Mouse (Mus musculus) heart, embryonic 12.5 days (tissue): ENCODE measurements around the gene Ppox. TPM values are rescaled to one million over a fixed set of nuclear protein-coding genes. Genes with fewer than 3 reads are reported as not detected.

Experiments used
- ATAC-seq: fragments of 200-750 bp; cut with Nextera tagmentation; 2 replicates; pipeline ENCODE4 v1.8.0; 2017; ENCODE audit warnings: moderate TSS enrichment, moderate library complexity; ENCODE audit not compliant: insufficient number of reproducible peaks, low FRiP score
- H3K27ac ChIP-seq: fragments of 300-500 bp; sonication (generic); 2 replicates; pipeline ENCODE4 v1.5.1; 2016; ENCODE audit warnings: mild to moderate bottlenecking, moderate library complexity; ENCODE audit not compliant: poor library complexity, severe bottlenecking
- H3K27me3 ChIP-seq: fragments of 300-500 bp; sonication (generic); replicated peaks from 2 replicates; pipeline ENCODE4 v1.6.1; 2016; ENCODE audit warnings: mild to moderate bottlenecking, moderate library complexity
- H3K36me3 ChIP-seq: fragments of 300-500 bp; sonication (generic); 2 replicates; pipeline ENCODE4 v1.6.1; 2016; ENCODE audit warnings: mild to moderate bottlenecking, moderate library complexity
- H3K4me1 ChIP-seq: fragments of 300-500 bp; sonication (generic); replicated peaks from 2 replicates; pipeline ENCODE4 v1.6.1; 2016; ENCODE audit warnings: mild to moderate bottlenecking
- H3K4me2 ChIP-seq: fragments of 300-500 bp; sonication (generic); 2 replicates; pipeline ENCODE4 v1.6.1; 2016; ENCODE audit warnings: mild to moderate bottlenecking, moderate library complexity
- H3K4me3 ChIP-seq: fragments of 300-500 bp; sonication (generic); 2 replicates; pipeline ENCODE4 v1.5.1; 2016; ENCODE audit warnings: mild to moderate bottlenecking
- H3K9ac ChIP-seq: fragments of 300-500 bp; sonication (generic); 2 replicates; pipeline ENCODE4 v1.6.1; 2016; ENCODE audit warnings: mild to moderate bottlenecking, moderate library complexity
- H3K9me3 ChIP-seq: fragments of 300-500 bp; sonication (generic); replicated peaks from 2 replicates; pipeline ENCODE4 v1.6.1; 2016; ENCODE audit warnings: mild to moderate bottlenecking, moderate library complexity
- WGBS: fragments of 180-500 bp; shearing (Covaris S2); methylation state at CpG from one replicate; pipeline ENCODE4 v1.1.7; 2016; 5-methylcytosine and 5-hydroxymethylcytosine counted together
- polyA plus RNA-seq: library from polyadenylated mRNA; unstranded; fragments of >200 nt; fragmentation: Nextera tagmentation; extraction: Ambion mirVana; gene quantifications from 2 replicates; pipeline ENCODE4 v1.2.1, GENCODE M21; 2016

The Ppox gene
- polyA plus RNA-seq, 1 experiment from 2014 or later = 55.4 TPM

DNA sequence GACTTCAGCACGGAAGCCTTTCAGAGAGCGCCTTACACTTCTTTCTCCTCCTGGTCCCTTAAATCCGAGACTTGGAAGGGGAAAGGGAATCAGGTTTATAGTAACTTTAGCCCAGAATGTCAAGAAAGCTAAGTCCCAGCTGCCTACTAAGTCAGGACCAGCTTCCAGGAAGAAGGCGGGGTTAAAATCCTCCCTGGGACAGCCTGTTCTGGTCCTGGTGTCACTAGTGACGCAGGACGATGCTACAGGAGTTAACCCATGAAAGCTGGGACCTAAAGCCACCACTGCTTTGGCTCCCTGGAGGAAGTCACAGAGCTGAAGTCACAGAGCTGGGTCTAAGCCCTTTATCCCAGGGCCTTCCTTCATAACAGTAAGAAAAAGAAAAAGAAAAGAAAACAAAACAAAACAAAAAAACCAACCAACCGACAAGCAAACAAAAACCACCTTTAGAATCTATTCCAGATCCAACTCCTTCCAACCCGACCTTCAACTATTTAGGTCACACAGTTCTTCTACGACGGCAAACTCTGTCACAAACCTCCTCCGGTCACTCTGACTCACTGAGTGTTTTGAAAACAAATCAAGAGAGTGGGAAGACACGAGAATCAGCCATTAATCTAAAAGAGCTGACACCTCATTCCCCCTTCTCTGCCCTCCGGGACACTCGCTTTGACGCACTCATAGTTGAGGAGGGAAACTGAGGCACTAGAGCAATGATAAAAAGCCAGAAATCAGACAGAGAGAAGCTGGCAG lies 40.8 kb downstream of the Ppox start:
- WGBS = 75% methylated on average over 15 of the region's 15 CpGs
- Histone ChIP-seq H3K4me2 (no peak overlapping the region), H3K9ac (peak overlapping the region; percentile 32; the same call in 1 of the 2 replicates), H3K4me3 (no peak overlapping the region), H3K27me3 (no peaks in the 10 kb centered on the region), H3K36me3 (peaks cover 91% of the 10 kb centered on the region), H3K9me3 (no peaks in the 10 kb centered on the region), H3K27ac (no peak overlapping the region), H3K4me1 (peaks cover 3% of the 10 kb centered on the region; the same call in 1 of the 2 replicates)
- ATAC-seq = no peak

- WGBS = 73% methylated on average over 14 of the region's 14 CpGs
- no peak overlapping the region for H3K4me3 ChIP-seq
- H3K9ac ChIP-seq = no peak overlapping the region
- peaks cover 12% of the 10 kb centered on the region for H3K4me1 ChIP-seq
- peaks cover 95% of the 10 kb centered on the region for H3K36me3 ChIP-seq
- H3K9me3 ChIP-seq = no peaks in the 10 kb centered on the region
- no peak for ATAC-seq
- H3K27me3 ChIP-seq = no peaks in the 10 kb centered on the region
- no peak overlapping the region for H3K27ac ChIP-seq
- H3K4me2 ChIP-seq = no peak overlapping the region
Observed at GRCm38 (mm10) chr1:171238463-171238862, 42.5 kb downstream of the Ppox start.

GRCm38 (mm10) chr1:171237438-171237837 lies 43.5 kb downstream of the Ppox start:
- Histone ChIP-seq H3K4me1 (peaks cover 17% of the 10 kb centered on the region), H3K27ac (no peak overlapping the region), H3K9ac (no peak overlapping the region), H3K4me2 (no peak overlapping the region), H3K27me3 (no peaks in the 10 kb centered on the region), H3K4me3 (no peak overlapping the region), H3K36me3 (peaks cover 85% of the 10 kb centered on the region), H3K9me3 (no peaks in the 10 kb centered on the region)
- WGBS = 69% methylated on average over 6 of the region's 6 CpGs
- no peak for ATAC-seq

- no peak for ATAC-seq
- Histone ChIP-seq H3K27ac (no peak overlapping the region), H3K4me1 (peaks cover 17% of the 10 kb centered on the region), H3K9ac (no peak overlapping the region), H3K4me2 (no peak overlapping the region), H3K4me3 (no peak overlapping the region), H3K36me3 (peaks cover 68% of the 10 kb centered on the region), H3K9me3 (no peaks in the 10 kb centered on the region), H3K27me3 (no peaks in the 10 kb centered on the region)
- 61% methylated on average over 4 of the region's 4 CpGs for WGBS
Observed at GRCm38 (mm10) chr1:171235791-171236190, 45.2 kb downstream of the Ppox start.

DNA sequence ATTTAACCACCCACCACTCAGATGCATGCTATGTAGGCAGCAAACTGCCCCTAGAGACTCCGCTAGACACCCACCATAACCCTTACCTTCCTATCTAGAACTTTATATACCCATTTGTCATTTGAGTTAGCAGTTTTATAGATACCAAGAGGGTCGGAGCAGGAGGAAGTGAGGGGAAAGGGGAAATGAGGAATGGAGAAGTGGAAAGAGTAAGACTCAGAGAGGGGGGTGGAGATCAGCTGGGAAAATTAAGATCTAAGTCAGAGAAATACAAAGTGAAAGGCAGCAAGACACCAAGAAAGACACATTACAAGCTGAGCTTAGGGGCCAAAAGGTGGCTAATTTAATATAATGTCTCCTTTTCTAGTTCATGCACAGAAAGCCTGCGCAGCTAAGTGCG lies 46.4 kb downstream of the Ppox start:
- H3K4me2 ChIP-seq = no peak overlapping the region
- no peak for ATAC-seq
- peaks cover 17% of the 10 kb centered on the region for H3K4me1 ChIP-seq
- H3K9ac ChIP-seq = no peak overlapping the region
- H3K36me3 ChIP-seq = peaks cover 58% of the 10 kb centered on the region
- WGBS = 89% methylated on average over 4 of the region's 4 CpGs
- no peak overlapping the region for H3K27ac ChIP-seq
- H3K9me3 ChIP-seq = no peaks in the 10 kb centered on the region
- H3K27me3 ChIP-seq = no peaks in the 10 kb centered on the region
- H3K4me3 ChIP-seq = no peak overlapping the region

- Histone ChIP-seq H3K4me1 (peaks cover 17% of the 10 kb centered on the region), H3K9me3 (no peaks in the 10 kb centered on the region), H3K9ac (no peak within 1 kb of the TSS), H3K36me3 (peaks cover 55% of the 10 kb centered on the region), H3K27me3 (no peaks in the 10 kb centered on the region), H3K27ac (no peak within 1 kb of the TSS), H3K4me2 (no peak within 1 kb of the TSS), H3K4me3 (no peak within 1 kb of the TSS)
- ATAC-seq = no peak
- 89% methylated on average over 14 of the region's 14 CpGs for WGBS
Observed at GRCm38 (mm10) chr1:171234126-171234525, 46.9 kb downstream of the Ppox start, which contains the start of gene Fcer1g. Fcer1g (minus strand) TSS chr1:171234365.

DNA sequence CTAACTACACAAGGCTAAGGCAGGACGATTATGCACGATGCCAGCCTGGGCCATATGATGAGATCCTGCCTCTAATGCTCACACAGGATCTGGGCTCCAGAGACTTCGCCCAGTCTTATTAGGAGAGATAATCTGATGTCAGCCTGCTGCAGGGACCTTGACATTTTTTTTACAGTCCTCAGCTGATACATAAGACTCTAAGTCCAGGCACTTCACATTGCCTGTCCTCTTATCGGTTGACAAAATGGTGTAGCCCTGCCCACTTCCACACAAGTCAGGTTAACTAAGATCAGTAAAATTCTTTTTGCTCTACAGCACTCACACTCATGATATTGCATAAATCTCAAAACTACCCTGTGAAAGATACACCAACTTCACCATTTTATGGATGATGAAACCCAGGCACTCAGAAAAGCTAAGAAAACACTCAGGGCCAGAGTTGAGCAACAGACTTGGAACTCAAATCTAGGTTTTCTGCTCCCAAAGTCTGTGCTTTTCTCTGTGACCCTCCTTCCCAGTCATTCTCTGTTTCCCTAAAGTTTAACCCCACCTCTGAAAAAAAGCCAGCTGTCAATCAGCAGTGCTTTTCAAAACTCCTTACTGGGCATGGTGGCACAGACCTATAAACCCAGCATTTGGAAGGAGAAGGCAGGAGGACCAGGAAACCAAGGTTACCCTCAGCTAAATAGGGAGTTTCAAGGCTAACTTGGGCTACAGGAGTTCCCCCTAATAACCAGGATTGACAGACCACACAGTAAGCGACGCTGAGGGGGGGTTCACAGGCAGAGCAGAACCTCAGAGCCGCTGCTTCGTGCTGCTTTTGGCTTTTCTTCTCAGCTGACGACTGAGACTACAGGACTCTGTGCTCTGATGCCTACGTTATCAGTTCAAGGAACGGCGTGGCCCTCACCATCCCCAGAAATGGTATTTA lies 47.9 kb downstream of the Ppox start:
- Histone ChIP-seq H3K27me3 (no peaks in the 10 kb centered on the region), H3K4me1 (peaks cover 21% of the 10 kb centered on the region), H3K27ac (no peak overlapping the region), H3K4me3 (no peak overlapping the region), H3K9me3 (no peaks in the 10 kb centered on the region), H3K4me2 (no peak overlapping the region), H3K9ac (no peak overlapping the region), H3K36me3 (peaks cover 45% of the 10 kb centered on the region)
- WGBS = 54% methylated on average over 12 of the region's 12 CpGs
- no peak for ATAC-seq

- Histone ChIP-seq H3K36me3 (peaks cover 38% of the 10 kb centered on the region), H3K27ac (no peak overlapping the region), H3K9ac (no peak overlapping the region), H3K4me2 (no peak overlapping the region), H3K4me1 (peaks cover 21% of the 10 kb centered on the region), H3K4me3 (no peak overlapping the region), H3K27me3 (no peaks in the 10 kb centered on the region), H3K9me3 (no peaks in the 10 kb centered on the region)
- ATAC-seq = no peak
- 78% methylated on average over 5 of the region's 5 CpGs for WGBS
Observed at GRCm38 (mm10) chr1:171232348-171232747, 48.6 kb downstream of the Ppox start.

DNA sequence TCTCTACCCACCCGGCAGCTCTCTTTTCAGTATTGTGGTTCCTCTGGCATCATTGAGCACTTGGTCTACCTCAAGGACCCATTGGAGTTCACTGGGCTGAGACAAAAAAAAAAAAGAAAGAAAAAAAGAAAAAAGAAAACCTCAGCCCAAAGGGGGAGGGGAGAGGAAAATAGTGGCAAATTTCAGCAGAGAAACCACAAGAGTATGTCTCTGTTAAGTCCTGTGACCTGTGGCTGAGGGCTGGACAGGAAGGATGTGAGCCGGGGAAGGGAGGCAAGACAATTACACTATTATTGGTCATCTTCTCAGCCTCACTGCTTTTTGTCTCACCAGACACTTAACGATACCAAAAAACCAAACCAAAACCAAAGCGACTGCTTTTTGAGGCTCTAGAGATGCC lies 49.1 kb downstream of the Ppox start:
- Histone ChIP-seq H3K27me3 (no peaks in the 10 kb centered on the region), H3K4me3 (no peak overlapping the region), H3K4me2 (no peak overlapping the region), H3K36me3 (peaks cover 33% of the 10 kb centered on the region), H3K27ac (no peak overlapping the region), H3K4me1 (peaks cover 21% of the 10 kb centered on the region), H3K9me3 (no peaks in the 10 kb centered on the region), H3K9ac (no peak overlapping the region)
- no peak for ATAC-seq
- WGBS = 63% methylated on average over 4 of the region's 4 CpGs

- 81% methylated on average over 3 of the region's 3 CpGs for WGBS
- no peaks in the 10 kb centered on the region for H3K27me3 ChIP-seq
- H3K27ac ChIP-seq = no peak overlapping the region
- H3K4me3 ChIP-seq = no peak overlapping the region
- H3K36me3 ChIP-seq = peaks cover 17% of the 10 kb centered on the region
- ATAC-seq = no peak
- no peak overlapping the region for H3K9ac ChIP-seq
- H3K4me1 ChIP-seq = peaks cover 19% of the 10 kb centered on the region
- no peaks in the 10 kb centered on the region for H3K9me3 ChIP-seq
- H3K4me2 ChIP-seq = no peak overlapping the region
Observed at GRCm38 (mm10) chr1:171230215-171230614, 50.8 kb downstream of the Ppox start.

DNA sequence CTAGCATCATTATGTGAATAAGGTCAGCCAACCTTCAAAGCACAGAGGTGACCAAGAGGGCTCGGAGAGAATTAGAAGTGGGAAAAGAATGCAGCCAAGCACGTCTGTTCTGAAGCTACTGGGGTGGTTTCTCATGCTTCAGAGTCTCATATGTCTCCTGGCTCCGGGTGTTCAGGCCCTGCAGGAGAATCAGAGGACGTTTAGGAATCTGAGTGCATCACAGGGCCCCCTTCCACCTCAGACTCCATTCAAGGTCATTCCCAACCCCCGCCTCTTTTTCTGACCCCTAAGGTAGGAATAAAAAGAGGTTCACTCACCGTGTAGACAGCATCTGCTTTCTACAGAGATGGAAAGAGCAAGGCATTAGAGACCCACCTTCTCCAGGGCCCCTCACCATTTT lies 51.2 kb downstream of the Ppox start:
- peaks cover 12% of the 10 kb centered on the region for H3K36me3 ChIP-seq
- 66% methylated on average over 6 of the region's 6 CpGs for WGBS
- no peaks in the 10 kb centered on the region for H3K9me3 ChIP-seq
- H3K27ac ChIP-seq = no peak overlapping the region
- no peak overlapping the region for H3K9ac ChIP-seq
- no peak overlapping the region for H3K4me3 ChIP-seq
- no peak for ATAC-seq
- H3K4me1 ChIP-seq = peaks cover 19% of the 10 kb centered on the region
- H3K27me3 ChIP-seq = no peaks in the 10 kb centered on the region
- H3K4me2 ChIP-seq = no peak overlapping the region
